Mouse (Mus musculus) embryonic fibroblast, embryonic 13.5 days (primary cell): ENCODE measurements around the gene Defa32.
"Not testable (repeated sequence)": the region's sequence is repeated elsewhere in the genome, so short reads cannot be mapped to it uniquely, and the experiment has no call there.

Experiments used
- CTCF ChIP-seq: IDR thresholded peaks from 2 replicates; pipeline ENCODE4 v1.5.1; 2011; ENCODE audit warnings: mild to moderate bottlenecking, control low read depth, low read length, moderate library complexity, borderline replicate concordance; ENCODE audit not compliant: insufficient read depth
- POLR2A ChIP-seq: IDR thresholded peaks from 2 replicates; pipeline ENCODE4 v1.6.1; 2011; ENCODE audit warnings: low read depth, mild to moderate bottlenecking, control low read depth, low read length, moderate library complexity

DNA sequence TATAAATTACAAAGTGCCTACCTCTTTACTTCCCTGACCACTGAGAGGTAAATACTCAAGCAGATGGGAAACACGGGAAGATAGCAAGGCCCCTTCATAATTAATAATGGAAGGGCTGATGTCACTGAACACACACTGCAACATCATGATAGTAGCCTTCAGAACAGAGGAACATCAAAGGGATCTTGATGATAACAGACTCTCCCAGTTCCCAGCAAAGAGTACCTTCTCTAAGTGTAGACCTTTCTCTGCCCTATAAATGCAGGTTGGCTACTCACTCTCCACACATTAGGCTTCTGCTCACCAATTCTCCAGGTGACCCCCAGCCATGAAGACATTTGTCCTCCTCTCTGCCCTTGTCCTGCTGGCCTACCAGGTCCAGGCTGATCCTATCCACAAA is 36.3 kb downstream of the Defa32 start, which contains the start of gene Defa37:
- TF ChIP-seq CTCF, POLR2A: not testable (repeated sequence)
